Mouse (Mus musculus) liver, embryonic 15.5 days (tissue): ENCODE data around the gene Nrxn2. TPM values are rescaled to one million over a fixed set of nuclear protein-coding genes. Genes with fewer than 3 reads are reported as not detected.

Source experiments
- ATAC-seq: fragments of 200-750 bp; cut with Nextera tagmentation; 2 replicates; pipeline ENCODE4 v1.8.0; 2017; ENCODE audit warnings: moderate number of reproducible peaks, mild to moderate bottlenecking, moderate library complexity; ENCODE audit not compliant: insufficient read depth
- H3K27ac ChIP-seq: fragments of 300-500 bp; sonication (generic); replicated peaks from 2 replicates; pipeline ENCODE4 v1.5.1; 2015; ENCODE audit warnings: mild to moderate bottlenecking, inconsistent platforms
- H3K27me3 ChIP-seq: fragments of 300-500 bp; sonication (generic); 2 replicates; pipeline ENCODE4 v1.6.1; 2015; ENCODE audit warnings: mild to moderate bottlenecking, inconsistent platforms
- H3K36me3 ChIP-seq: fragments of 300-500 bp; sonication (generic); replicated peaks from 2 replicates; pipeline ENCODE4 v1.6.1; 2015; ENCODE audit warnings: moderate library complexity, mild to moderate bottlenecking, inconsistent platforms
- H3K4me1 ChIP-seq: fragments of 300-500 bp; sonication (generic); replicated peaks from 2 replicates; pipeline ENCODE4 v1.6.1; 2015; ENCODE audit warnings: inconsistent platforms
- H3K4me2 ChIP-seq: fragments of 300-500 bp; sonication (generic); 2 replicates; pipeline ENCODE4 v1.6.1; 2015; ENCODE audit warnings: moderate library complexity, mild to moderate bottlenecking, inconsistent platforms
- H3K4me3 ChIP-seq: fragments of 300-500 bp; sonication (generic); replicated peaks from 2 replicates; pipeline ENCODE4 v1.5.1; 2015; ENCODE audit warnings: mild to moderate bottlenecking, inconsistent platforms
- H3K9ac ChIP-seq: fragments of 300-500 bp; sonication (generic); 2 replicates; pipeline ENCODE4 v1.6.1; 2015; ENCODE audit warnings: moderate library complexity, mild to moderate bottlenecking, inconsistent platforms
- H3K9me3 ChIP-seq: fragments of 300-500 bp; sonication (generic); replicated peaks from 2 replicates; pipeline ENCODE4 v1.6.1; 2016; ENCODE audit warnings: inconsistent platforms
- WGBS: fragments of 180-500 bp; shearing (Covaris S2); methylation state at CpG from one replicate; pipeline ENCODE4 v1.1.7; 2015; ENCODE audit warnings: mixed read lengths; ENCODE audit not compliant: insufficient replicate concordance; 5-methylcytosine and 5-hydroxymethylcytosine counted together
- microRNA-seq: library from miRNA; unstranded; fragments of <30 nt; microRNA quantifications from one replicate; pipeline ENCODE4, GENCODE M21; 2016
- polyA plus RNA-seq: library from polyadenylated mRNA; unstranded; fragments of >200 nt; fragmentation: Nextera tagmentation; extraction: Ambion mirVana; gene quantifications from 2 replicates; pipeline ENCODE4 v1.2.1, GENCODE M21; 2015

Nrxn2 gene
- polyA plus RNA-seq, 1 experiment from 2014 or later = 0.39 TPM

GRCm38 (mm10) chr19:6569021-6569420, 150.5 kb downstream of the Nrxn2 start:
- Histone ChIP-seq H3K36me3 (no peaks in the 10 kb centered on the region), H3K9ac (no peak overlapping the region), H3K27ac (no peak overlapping the region), H3K4me3 (no peak overlapping the region), H3K4me2 (no peak overlapping the region), H3K4me1 (no peaks in the 10 kb centered on the region), H3K27me3 (no peaks in the 10 kb centered on the region), H3K9me3 (no peaks in the 10 kb centered on the region)
- ATAC-seq = no peak
- 56% methylated on average over 5 of the region's 5 CpGs for WGBS

- H3K27ac ChIP-seq = no peak overlapping the region
- no peaks in the 10 kb centered on the region for H3K36me3 ChIP-seq
- H3K4me2 ChIP-seq = no peak overlapping the region
- no peak overlapping the region for H3K4me3 ChIP-seq
- no peak overlapping the region for H3K9ac ChIP-seq
- no peak for ATAC-seq
- no peaks in the 10 kb centered on the region for H3K4me1 ChIP-seq
- H3K9me3 ChIP-seq = no peaks in the 10 kb centered on the region
- WGBS = 44% methylated on average over 5 of the region's 5 CpGs
- H3K27me3 ChIP-seq = no peaks in the 10 kb centered on the region
Observed at GRCm38 (mm10) chr19:6569561-6569960, 151.0 kb downstream of the Nrxn2 start.

GRCm38 (mm10) chr19:6571476-6571875, 152.9 kb downstream of the Nrxn2 start:
- H3K27me3 ChIP-seq = peaks cover 5% of the 10 kb centered on the region
- no peak overlapping the region for H3K9ac ChIP-seq
- no peak overlapping the region for H3K27ac ChIP-seq
- H3K4me1 ChIP-seq = no peaks in the 10 kb centered on the region
- no peaks in the 10 kb centered on the region for H3K36me3 ChIP-seq
- no peak overlapping the region for H3K4me3 ChIP-seq
- WGBS = 61% methylated on average over 5 of the region's 5 CpGs
- H3K4me2 ChIP-seq = no peak overlapping the region
- H3K9me3 ChIP-seq = no peaks in the 10 kb centered on the region
- ATAC-seq = no peak

DNA sequence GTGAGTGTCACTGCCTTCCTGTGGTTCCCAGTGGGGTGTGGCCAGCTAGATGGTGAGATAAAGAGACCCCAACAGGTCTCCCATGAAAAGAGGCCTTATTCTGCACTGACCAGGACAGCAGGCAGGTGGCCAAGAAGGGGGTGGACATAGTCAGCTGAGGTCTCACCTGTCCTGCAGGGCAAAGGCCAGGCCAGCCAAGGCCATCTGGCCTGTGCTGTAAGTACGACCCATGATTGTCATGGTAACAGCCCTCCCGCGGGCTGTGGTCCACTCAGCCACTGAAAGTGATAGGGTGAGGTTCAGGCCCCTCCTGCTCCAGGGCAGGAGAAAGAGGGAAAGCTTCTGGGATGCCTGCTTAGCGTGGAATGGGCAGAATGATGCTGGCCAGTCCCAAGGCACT, 153.5 kb downstream of the Nrxn2 start:
- H3K36me3 ChIP-seq = no peaks in the 10 kb centered on the region
- no peak overlapping the region for H3K27ac ChIP-seq
- H3K4me1 ChIP-seq = no peaks in the 10 kb centered on the region
- no peak overlapping the region for H3K4me3 ChIP-seq
- no peak overlapping the region for H3K9ac ChIP-seq
- 37% methylated on average over 4 of the region's 4 CpGs for WGBS
- no peaks in the 10 kb centered on the region for H3K9me3 ChIP-seq
- peaks cover 5% of the 10 kb centered on the region for H3K27me3 ChIP-seq
- H3K4me2 ChIP-seq = no peak overlapping the region
- no peak for ATAC-seq

Small RNA genes within 50 kb of the gene (microRNA-seq; reads per million reads assigned to microRNA genes)
- not detected for gene Gm26460

Other genes starting within 250 kb of the Nrxn2 start
- gene Majin, start 234.3 kb upstream of the Nrxn2 start, polyA plus RNA-seq = not detected in 2 replicates
- gene Gpha2, start 192.4 kb upstream of the Nrxn2 start, polyA plus RNA-seq = 0.15 and 0.28 TPM in 2 replicates
- 3.3 and 5.0 TPM in 2 replicates for gene Ppp2r5b, start 182.9 kb upstream of the Nrxn2 start, polyA plus RNA-seq
- gene Atg2a, start 177.1 kb upstream of the Nrxn2 start, polyA plus RNA-seq = 4.7 and 5.8 TPM in 2 replicates
- gene Ehd1, start 142.0 kb upstream of the Nrxn2 start, polyA plus RNA-seq = 64.0 and 69.3 TPM in 2 replicates
- 0.21 and 0.38 TPM in 2 replicates for gene Cdc42bpg, start 112.3 kb upstream of the Nrxn2 start, polyA plus RNA-seq
- gene Men1, start 83.8 kb upstream of the Nrxn2 start, polyA plus RNA-seq = 25.1 and 25.4 TPM in 2 replicates
- 7.7 and 9.1 TPM in 2 replicates for gene Map4k2, start 77.6 kb upstream of the Nrxn2 start, polyA plus RNA-seq
- gene Sf1, start 55.0 kb upstream of the Nrxn2 start, polyA plus RNA-seq = 64.3 and 68.8 TPM in 2 replicates
- gene Pygm, start 34.3 kb upstream of the Nrxn2 start, polyA plus RNA-seq = 6.4 and 9.2 TPM in 2 replicates
- 81.3 and 88.4 TPM in 2 replicates for gene Rasgrp2, start 19.4 kb upstream of the Nrxn2 start, polyA plus RNA-seq
- not detected in 2 replicates for gene Slc22a12, start 124.3 kb downstream of the Nrxn2 start, polyA plus RNA-seq